Mouse (Mus musculus) midbrain, embryonic 16.5 days (tissue): ENCODE data around the gene Guca1b. TPM values are rescaled to one million over a fixed set of nuclear protein-coding genes. Genes with fewer than 3 reads are reported as not detected.

Experiments
- ATAC-seq: fragments of 200-750 bp; cut with Nextera tagmentation; 2 replicates; pipeline ENCODE4 v1.8.0; 2017; ENCODE audit warnings: moderate TSS enrichment
- H3K27ac ChIP-seq: fragments of 300-500 bp; sonication (generic); 2 replicates; pipeline ENCODE4 v1.5.1; 2014; ENCODE audit warnings: mild to moderate bottlenecking, low read length, mixed read lengths
- H3K27me3 ChIP-seq: fragments of 300-500 bp; sonication (generic); 2 replicates; pipeline ENCODE4 v1.6.1; 2014; ENCODE audit warnings: low read depth, low read length, mixed read lengths; ENCODE audit not compliant: control insufficient read depth, insufficient read depth
- H3K36me3 ChIP-seq: fragments of 300-500 bp; sonication (generic); 2 replicates; pipeline ENCODE4 v1.6.1; 2014; ENCODE audit warnings: mild to moderate bottlenecking, low read length, moderate library complexity, mixed read lengths; ENCODE audit not compliant: control insufficient read depth, insufficient read depth
- H3K4me1 ChIP-seq: fragments of 300-500 bp; sonication (generic); 2 replicates; pipeline ENCODE4 v1.6.1; 2014; ENCODE audit warnings: mild to moderate bottlenecking, low read length, mixed read lengths; ENCODE audit not compliant: control insufficient read depth, insufficient read depth
- H3K4me2 ChIP-seq: fragments of 300-500 bp; sonication (generic); 2 replicates; pipeline ENCODE4 v1.6.1; 2014; ENCODE audit warnings: mild to moderate bottlenecking, low read length, mixed read lengths
- H3K4me3 ChIP-seq: fragments of 300-500 bp; sonication (generic); 2 replicates; pipeline ENCODE4 v1.5.1; 2014; ENCODE audit warnings: low read depth, mild to moderate bottlenecking, low read length, moderate library complexity, mixed read lengths
- H3K9ac ChIP-seq: fragments of 300-500 bp; sonication (generic); 2 replicates; pipeline ENCODE4 v1.6.1; 2014; ENCODE audit warnings: low read depth, low read length, mixed read lengths
- H3K9me3 ChIP-seq: fragments of 300-500 bp; sonication (generic); replicated peaks from 2 replicates; pipeline ENCODE4 v1.6.1; 2014; ENCODE audit warnings: mild to moderate bottlenecking, low read length, mixed read lengths; ENCODE audit not compliant: control insufficient read depth, poor library complexity, severe bottlenecking
- WGBS: fragments of 180-500 bp; shearing (Covaris S2); extraction: QIAGEN DNeasy Blood & Tissue Kit; methylation state at CpG from one replicate; pipeline ENCODE4 v1.1.7; 2014; 5-methylcytosine and 5-hydroxymethylcytosine counted together
- polyA plus RNA-seq: library from polyadenylated mRNA; unstranded; fragments of >200 nt; fragmentation: Nextera tagmentation; extraction: Ambion mirVana; gene quantifications from 2 replicates; pipeline ENCODE4 v1.2.1, GENCODE M21; 2015

The Guca1b gene
- polyA plus RNA-seq, 1 experiment from 2014 or later = 0.33 TPM

DNA sequence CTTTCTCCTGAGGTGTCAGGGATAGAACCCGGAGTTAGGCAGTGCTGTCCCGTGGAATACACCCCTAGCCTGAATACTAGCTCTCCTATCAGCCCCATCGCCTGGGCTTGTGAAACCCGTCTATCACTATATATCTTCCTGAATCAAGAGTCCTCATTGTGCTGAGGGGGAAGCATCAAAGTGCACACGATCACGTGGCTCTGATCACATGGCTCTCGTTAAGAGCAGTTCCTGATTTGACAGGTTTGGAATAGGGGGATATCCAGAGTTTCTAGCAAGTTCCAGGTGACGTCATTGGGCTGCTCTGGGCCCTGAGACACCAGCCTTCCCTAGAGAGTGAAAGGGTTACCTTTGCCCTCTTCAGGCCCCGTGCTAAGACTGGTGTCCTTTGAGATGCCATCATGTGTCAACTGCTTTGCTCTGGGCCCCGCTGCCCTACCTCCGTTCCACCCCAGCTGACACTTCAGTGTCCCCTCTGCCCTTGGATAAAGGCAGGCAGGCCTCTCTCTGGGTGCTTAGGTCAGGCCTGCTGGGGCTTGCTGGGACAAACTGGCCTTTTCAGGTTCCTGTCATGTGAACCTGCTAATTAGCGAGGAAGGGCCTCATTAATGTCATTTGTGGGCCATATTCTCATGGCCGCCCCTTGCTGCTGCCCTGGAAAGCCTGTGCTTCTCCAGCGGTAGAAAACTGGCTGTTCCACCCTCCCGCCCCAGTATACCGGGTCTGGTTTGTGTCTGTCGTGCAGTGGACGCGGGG, 56.3 kb downstream of the Guca1b start:
- H3K27me3 ChIP-seq = peaks cover 11% of the 10 kb centered on the region
- no peak overlapping the region for H3K9ac ChIP-seq
- no peak overlapping the region for H3K27ac ChIP-seq
- no peak overlapping the region for H3K4me3 ChIP-seq
- H3K4me1 ChIP-seq = peaks cover 10% of the 10 kb centered on the region
- H3K4me2 ChIP-seq = no peak overlapping the region
- ATAC-seq = no peak
- no peaks in the 10 kb centered on the region for H3K36me3 ChIP-seq
- H3K9me3 ChIP-seq = no peaks in the 10 kb centered on the region
- 75% methylated on average over 19 of the region's 19 CpGs for WGBS

DNA sequence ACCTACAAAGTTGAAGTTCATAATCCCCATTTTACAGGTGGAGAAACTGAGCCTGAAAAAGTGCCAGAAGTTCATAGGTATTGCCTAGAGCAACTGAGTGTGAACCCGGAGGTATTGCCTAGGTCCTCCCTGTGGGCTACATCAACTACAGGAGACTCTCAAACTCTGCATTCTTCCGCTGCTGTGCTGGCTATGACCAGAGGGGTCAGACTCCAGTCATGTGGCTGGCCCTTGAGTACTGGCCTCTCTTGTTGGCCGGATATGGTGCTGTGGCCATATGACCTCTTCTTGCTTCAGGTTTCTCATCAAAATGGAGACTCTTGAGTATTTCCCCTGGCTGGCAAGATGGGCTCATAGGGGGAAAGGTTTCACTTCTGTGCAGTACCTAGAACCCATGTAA, 57.1 kb downstream of the Guca1b start:
- Histone ChIP-seq H3K4me2 (no peak overlapping the region), H3K4me3 (no peak overlapping the region), H3K9me3 (no peaks in the 10 kb centered on the region), H3K36me3 (no peaks in the 10 kb centered on the region), H3K27ac (no peak overlapping the region), H3K4me1 (peaks cover 5% of the 10 kb centered on the region; the same call in 1 of the 2 replicates), H3K27me3 (peaks cover 11% of the 10 kb centered on the region), H3K9ac (no peak overlapping the region)
- 89% methylated on average over 3 of the region's 3 CpGs for WGBS
- ATAC-seq = no peak

Other genes starting within 250 kb of the Guca1b start
- 63.6 and 67.6 TPM in 2 replicates for gene Mrps10, start 16.5 kb upstream of the Guca1b start, polyA plus RNA-seq
- 0.29 and 0.50 TPM in 2 replicates for gene Guca1a, start 15.2 kb downstream of the Guca1b start, polyA plus RNA-seq
- gene AI661453, start 51.2 kb downstream of the Guca1b start, polyA plus RNA-seq = 0.09 and 0.17 TPM in 2 replicates
- 0.46 and 0.50 TPM in 2 replicates for gene 1700001C19Rik, start 52.0 kb downstream of the Guca1b start, polyA plus RNA-seq
- gene Taf8, start 116.9 kb downstream of the Guca1b start, polyA plus RNA-seq = 19.8 and 20.8 TPM in 2 replicates
- gene Ccnd3, start 119.7 kb downstream of the Guca1b start, polyA plus RNA-seq = 58.4 and 61.4 TPM in 2 replicates
- 38.6 and 40.7 TPM in 2 replicates for gene Bysl, start 226.1 kb downstream of the Guca1b start, polyA plus RNA-seq
- gene Med20, start 226.2 kb downstream of the Guca1b start, polyA plus RNA-seq = 47.0 and 47.7 TPM in 2 replicates
- 1.3 and 2.0 TPM in 2 replicates for gene Gm20517, start 226.2 kb downstream of the Guca1b start, polyA plus RNA-seq
- gene Usp49, start 245.3 kb downstream of the Guca1b start, polyA plus RNA-seq = 5.3 and 7.3 TPM in 2 replicates